ENCODE assay signal across 19 mouse cellular contexts in the genomic region with DNA sequence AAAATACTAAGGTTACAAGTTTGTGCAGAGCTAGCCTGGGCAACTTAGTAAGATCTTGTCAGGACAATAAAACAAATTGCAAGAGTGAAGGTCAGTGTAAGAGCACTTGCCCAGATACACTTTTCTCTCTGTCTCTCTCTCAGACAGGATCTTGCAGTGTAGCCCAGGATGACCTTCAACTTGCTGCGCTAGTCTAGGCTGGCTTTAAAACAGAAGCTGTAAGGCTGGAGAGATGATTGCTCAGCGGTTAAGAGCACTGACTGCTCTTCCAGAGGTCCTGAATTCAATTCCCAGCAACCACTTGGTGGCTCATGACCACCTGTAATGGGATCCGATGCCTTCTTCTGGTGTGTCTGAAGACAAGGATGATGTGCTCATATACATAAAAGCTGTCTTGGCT. TPM values are rescaled to one million over a fixed set of nuclear protein-coding genes. Genes with fewer than 3 reads are reported as not detected.
DNase-seq lines count a peak whose midpoint lies in the region; TF ChIP-seq lines count a peak whose summit lies in the region.
"Had no signal": no experiment of that assay in that cellular context is flagged by ENCODE, and none has a peak within 500 bp of the region (broad histone marks: within the 10 kb centered on the region; RNA-seq: fewer than 3 reads in every experiment).

No protein-coding gene starts in this region.

- no peaks in the 10 kb centered on the region for H3K36me3 ChIP-seq in ES-E14 (ENCODE audit: control insufficient read depth, insufficient read depth, low read length, poor library complexity, severe bottlenecking)
- H3K36me3 ChIP-seq: embryonic facial prominence, embryonic 10.5 days; embryonic facial prominence, embryonic 12.5 days; forebrain, embryonic 15.5 days had no signal

- peaks cover 4 to 8% of the 10 kb centered on the region in 2 experiments; a peak in 3 of 4 replicates for H3K4me1 ChIP-seq in ES-E14 (ENCODE audit: control insufficient read depth in 2 of 2, insufficient read depth in 2 of 2, low read length in 2 of 2, poor library complexity in 1 of 2)

- peak overlapping the region; percentile 53; the same call in 1 of the 2 replicates for H3K27ac ChIP-seq in ES-E14 (ENCODE audit: insufficient read depth, low read depth, low read length, poor library complexity, severe bottlenecking)
- H3K27ac ChIP-seq: embryonic facial prominence, embryonic 10.5 days; embryonic facial prominence, embryonic 12.5 days; forebrain, embryonic 13.5 days; forebrain, embryonic 15.5 days had no signal

- peak; percentile 20 for DNase-seq in adrenal gland, adult 2 months
- no peak for DNase-seq in adrenal gland, postnatal 36 days
- DNase-seq in ES-E14 (ENCODE audit: low read depth, low spot score) = no peak
- DNase-seq in ZHBTc4 (ENCODE audit: low read depth, low spot score) = peak; percentile 86
- DNase-seq in heart, postnatal 25 days (ENCODE audit: low spot score) = no peak
- no peak for DNase-seq in cerebellum, adult 18-20 months
- DNase-seq: adrenal gland, adult 8-10 months; adrenal gland, postnatal 14 days; B cell, adult 2 months; cerebellum, adult 11 months; cerebellum, adult 2 months; cerebellum, adult 9-10 months; cerebellum, postnatal 10 days; cerebellum, postnatal 25 days; forebrain, postnatal 0 days had no signal

- intact Hi-C loops in heart, postnatal 25 days (cut with DNase I) = loop anchor here (5.0 to 10.0 kb wide), 7 partner anchors 38 to 1608 kb away; a partner anchor contains a TSS

- H3K9me3 ChIP-seq in ES-E14 (ENCODE audit: control insufficient read depth, insufficient read depth, low read depth, low read length) = no peaks in the 10 kb centered on the region
- H3K9me3 ChIP-seq: embryonic facial prominence, embryonic 10.5 days; embryonic facial prominence, embryonic 12.5 days; forebrain, embryonic 13.5 days; forebrain, embryonic 15.5 days had no signal

- no peak overlapping the region for H3K4me3 ChIP-seq in ES-E14 (ENCODE audit: insufficient read depth in 1 of 2, low read depth in 1 of 2, low read length in 2 of 2, poor library complexity in 1 of 2, severe bottlenecking in 1 of 2)
- H3K4me3 ChIP-seq: embryonic facial prominence, embryonic 10.5 days; embryonic facial prominence, embryonic 12.5 days; forebrain, embryonic 13.5 days; forebrain, embryonic 15.5 days had no signal

- in situ Hi-C loops in ES-E14 (cut with MboI; ENCODE audit: low sequenced_read_pairs in 2 of 2, unreplicated experiment in 2 of 2) = no loop called here

- H3K9ac ChIP-seq in ES-E14 (ENCODE audit: insufficient read depth, low read depth, low read length, poor library complexity, severe bottlenecking) = no peak overlapping the region
- H3K9ac ChIP-seq: embryonic facial prominence, embryonic 12.5 days; forebrain, embryonic 13.5 days; forebrain, embryonic 15.5 days; forebrain, postnatal 0 days had no signal

TF ChIP-seq in ES-E14, 5 proteins besides CTCF, POLR2A, EP300 and RAD21:
- TF ChIP-seq CHD2 (IDR thresholded peaks at IDR 0.05; ENCODE audit: low read depth, low read length) = no peak
- no peak for TF ChIP-seq HCFC1 (IDR thresholded peaks at IDR 0.05; ENCODE audit: borderline replicate concordance, insufficient read depth, low read length)
- no peak for TF ChIP-seq ZC3H11A (IDR thresholded peaks at IDR 0.05; ENCODE audit: borderline replicate concordance, low read depth, low read length)
- TF ChIP-seq ZNF384 (IDR thresholded peaks at IDR 0.05; ENCODE audit: low read depth, low read length) = no peak
- TF ChIP-seq MAFK (IDR thresholded peaks at IDR 0.05; ENCODE audit: insufficient read depth, low read depth, low read length) = no peak

RNA-seq across cellular contexts. Expression of a gene that starts 2.2 kb away (rescaled TPM):
- total RNA-seq in adrenal gland, adult 2 months (2021) = 10 to 100 TPM; 17.6 to 29.7 TPM
- polyA plus RNA-seq in adrenal gland, adult 2 months (2012; rRNA removed) = 23.0 and 25.5 TPM in 2 replicates
- 10 to 100 TPM; 26.4 to 30.6 TPM for total RNA-seq in adrenal gland, postnatal 36 days (2021)
- 16.8 and 22.4 TPM in 2 replicates for total RNA-seq in ES-E14 (2012; rRNA removed)
- 10 to 100 TPM; 16.4 TPM for total RNA-seq in heart, postnatal 25 days (2021)

RNA-seq across cellular contexts. Expression of a gene that starts 7.4 kb away (rescaled TPM):
- total RNA-seq in adrenal gland, adult 2 months (2021) = 10 to 100 TPM; 50.1 TPM
- polyA plus RNA-seq in adrenal gland, adult 2 months (2012; rRNA removed) = 7.1 and 8.6 TPM in 2 replicates
- total RNA-seq in adrenal gland, postnatal 36 days (2021) = 10 to 100 TPM; 41.3 to 43.3 TPM
- total RNA-seq in ES-E14 (2012; rRNA removed) = 67.8 and 93.7 TPM in 2 replicates
- total RNA-seq in heart, postnatal 25 days (2021) = 10 to 100 TPM; 66.1 to 71.8 TPM

RNA-seq across cellular contexts. Expression of a gene that starts 40.8 kb away (rescaled TPM):
- under 1 TPM; 0.55 to 0.61 TPM for total RNA-seq in adrenal gland, adult 2 months (2021)
- polyA plus RNA-seq in adrenal gland, adult 2 months (2012; rRNA removed) = 1.0 and 2.3 TPM in 2 replicates
- total RNA-seq in adrenal gland, postnatal 36 days (2021) = under 1 TPM; 0.30 to 0.60 TPM
- total RNA-seq in ES-E14 (2012; rRNA removed) = 2.4 and 3.2 TPM in 2 replicates
- under 1 TPM; 0.64 to 0.73 TPM for total RNA-seq in heart, postnatal 25 days (2021)

Comparison
In these comparisons a context has a peak if more than half of its experiments do, and no peak if none do; other contexts are left out.
1. DNase-seq: peak in adrenal gland, adult 2 months (single experiment) and ZHBTc4 (single experiment); none in adrenal gland, postnatal 36 days (0 of 2), ES-E14 (single experiment), heart, postnatal 25 days (single experiment) and cerebellum, adult 18-20 months (0 of 2).